Mouse (Mus musculus): ENCODE data around the gene Kdm8.

GRCm38 (mm10) chr7:125511852-125512251, 67.4 kb downstream of the Kdm8 start:
- TF ChIP-seq MAX (IDR thresholded peaks at IDR 0.05; ENCODE audit: low read depth) (no peak), POLR2A (IDR thresholded peaks at IDR 0.05; ENCODE audit: insufficient read length, low read depth) (no peak), USF1 (IDR thresholded peaks at IDR 0.05; ENCODE audit: low read depth) (no peak), POLR2AphosphoS2 (IDR thresholded peaks at IDR 0.05; ENCODE audit: insufficient read length, low read depth) (no peak), MYOD1 (IDR thresholded peaks at IDR 0.05; ENCODE audit: control insufficient read depth in 1 of 3, insufficient read length in 2 of 3, low read depth in 2 of 3) (no peak), MYOG (IDR thresholded peaks at IDR 0.05; ENCODE audit: control insufficient read depth in 1 of 3, insufficient read depth in 1 of 3, insufficient read length in 2 of 3, low read depth in 2 of 3) (no peak), E2F4 (IDR thresholded peaks at IDR 0.05; ENCODE audit: insufficient read depth) (no peak), SRF (IDR thresholded peaks at IDR 0.05; ENCODE audit: control insufficient read depth, insufficient read length, low read depth) (no peak), TCF12 (IDR thresholded peaks at IDR 0.05; ENCODE audit: insufficient read depth, poor library complexity, severe bottlenecking) (no peak), CEBPB (IDR thresholded peaks at IDR 0.05; ENCODE audit: insufficient read depth, poor library complexity, severe bottlenecking) (no peak)
